ENCODE assay signal across 21 mouse cellular contexts in genomic region chr14:59978007-59978406, GRCm38 (mm10).
DNase-seq lines count a peak whose midpoint lies in the region; ATAC-seq lines count a peak whose summit lies in the region.
"Had no signal": no experiment of that assay in that cellular context is flagged by ENCODE, and none has a peak within 500 bp of the region (broad histone marks: within the 10 kb centered on the region; RNA-seq: fewer than 3 reads in every experiment).

No protein-coding gene starts in this region.

- intact Hi-C loops in heart, postnatal 14 days (cut with DNase I) = no loop called here

- ATAC-seq in granulocyte monocyte progenitor cell, adult 5-6 weeks (replicated peaks; ENCODE audit: poor library complexity, severe bottlenecking) = peak; percentile 72
- ATAC-seq: activated CD4-positive, CD25-positive, alpha-beta regulatory T cell, adult 4 months; CD4-positive, CD25-positive, alpha-beta regulatory T cell, adult 4 months; forebrain, embryonic 14.5 days; forebrain, embryonic 16.5 days; Patski had no signal

- DNase-seq in heart, adult 11 months = peak; percentile 42
- DNase-seq in heart, postnatal 14 days = no peak
- DNase-seq in retina, embryonic 14.5 days (ENCODE audit: low spot score) = peak; percentile 23
- DNase-seq in adrenal gland, postnatal 36 days = no peak
- DNase-seq in layer of hippocampus, adult 11-12 months (ENCODE audit: low spot score) = no peak
- DNase-seq: adrenal gland, adult 8-10 months; adrenal gland, postnatal 14 days; B cell, adult 2 months; cerebellum, adult 11 months; cerebellum, adult 18-20 months; cerebellum, adult 8-10 months; cerebellum, adult 9-11 months; cerebellum, postnatal 14 days; cerebellum, postnatal 36 days; embryo, embryonic 11 days had no signal

Comparison
In these comparisons a context has a peak if more than half of its experiments do, and no peak if none do; other contexts are left out.
1. DNase-seq: peak in heart, adult 11 months (single experiment) and retina, embryonic 14.5 days (single experiment); none in heart, postnatal 14 days (0 of 2), adrenal gland, postnatal 36 days (0 of 2) and layer of hippocampus, adult 11-12 months (single experiment).